Mouse (Mus musculus): Measurements from ENCODE around the gene Slc25a21. TPM values are rescaled to one million over a fixed set of nuclear protein-coding genes. Genes with fewer than 3 reads are reported as not detected.

Slc25a21 gene
- total and polyA plus RNA-seq, 2 experiments from 2014 or later = 0.54 TPM; not detected in 1

DNA sequence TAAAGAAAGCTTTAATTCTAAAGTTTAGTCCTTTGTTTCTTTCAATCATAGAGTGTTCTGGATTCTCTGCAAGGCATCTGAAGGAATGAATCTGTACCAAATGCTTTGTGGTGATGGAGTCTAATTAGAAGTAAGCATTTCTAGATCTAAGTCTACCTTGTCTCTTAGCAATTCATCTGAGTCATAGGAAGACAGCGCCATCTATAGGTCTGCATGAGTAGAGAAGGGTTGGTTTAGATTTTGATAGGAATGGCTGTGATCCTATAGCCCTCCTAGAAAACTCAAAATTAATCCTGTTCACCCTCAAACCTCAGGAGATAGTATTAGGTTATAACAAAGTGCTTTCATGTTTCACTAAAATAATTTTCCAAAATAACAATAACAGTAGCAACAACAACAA lies 11.8 kb downstream of the Slc25a21 start:
- Histone ChIP-seq H3K27me3 (ENCODE audit: insufficient read depth, low read length) (no peaks in the 10 kb centered on the region), H3K9me3 (ENCODE audit: low read length) (no peaks in the 10 kb centered on the region), H3K27ac (no peak overlapping the region), H3K4me2 (ENCODE audit: low read depth, low read length) (no peak overlapping the region), H3K36me3 (ENCODE audit: insufficient read depth, low read length) (no peaks in the 10 kb centered on the region), H3K4me3 (ENCODE audit: low read length) (no peak overlapping the region), H3K4me1 (ENCODE audit: insufficient read depth, low read length) (no peaks in the 10 kb centered on the region), H3K9ac (replicated peaks; ENCODE audit: low read length) (no peak overlapping the region)
- WGBS = 0% methylated on average over 1 of the region's 1 CpGs
- DNase-seq (ENCODE audit: low spot score) = peak; percentile 57
- ATAC-seq = no peak
- TF ChIP-seq CTCF (IDR thresholded peaks at IDR 0.05; ENCODE audit: low read depth) = peak; percentile 68

GRCm38 (mm10) chr12:57184401-57185147 lies 12.7 kb downstream of the Slc25a21 start:
- Histone ChIP-seq H3K4me3 (ENCODE audit: low read length) (no peak overlapping the region), H3K9me3 (ENCODE audit: low read length) (no peaks in the 10 kb centered on the region), H3K4me1 (ENCODE audit: insufficient read depth, low read length) (no peaks in the 10 kb centered on the region), H3K9ac (replicated peaks; ENCODE audit: low read length) (no peak overlapping the region), H3K4me2 (ENCODE audit: low read depth, low read length) (no peak overlapping the region), H3K27ac (no peak overlapping the region), H3K36me3 (ENCODE audit: insufficient read depth, low read length) (no peaks in the 10 kb centered on the region), H3K27me3 (ENCODE audit: insufficient read depth, low read length) (no peaks in the 10 kb centered on the region)
- peak; percentile 45 for TF ChIP-seq CTCF (IDR thresholded peaks at IDR 0.05; ENCODE audit: low read depth)
- DNase-seq (ENCODE audit: low spot score) (peak; percentile 45), ATAC-seq (no peak)
- 53% methylated on average over 2 of the region's 2 CpGs for WGBS

GRCm38 (mm10) chr12:57179465-57180188 lies 17.6 kb downstream of the Slc25a21 start:
- no peak overlapping the region for H3K4me3 ChIP-seq (ENCODE audit: low read length)
- no peak overlapping the region for H3K27ac ChIP-seq
- TF ChIP-seq CTCF (IDR thresholded peaks at IDR 0.05; ENCODE audit: low read depth) = no peak
- WGBS = 14% methylated on average over 5 of the region's 5 CpGs
- DNase-seq (ENCODE audit: low spot score) (peak; percentile 6), ATAC-seq (no peak)
- H3K4me1 ChIP-seq (ENCODE audit: insufficient read depth, low read length) = no peaks in the 10 kb centered on the region
- H3K27me3 ChIP-seq (ENCODE audit: insufficient read depth, low read length) = no peaks in the 10 kb centered on the region
- no peaks in the 10 kb centered on the region for H3K36me3 ChIP-seq (ENCODE audit: insufficient read depth, low read length)
- H3K9me3 ChIP-seq (ENCODE audit: low read length) = no peaks in the 10 kb centered on the region
- H3K9ac ChIP-seq (replicated peaks; ENCODE audit: low read length) = no peak overlapping the region
- no peak overlapping the region for H3K4me2 ChIP-seq (ENCODE audit: low read depth, low read length)

GRCm38 (mm10) chr12:57178818-57179217 lies 18.5 kb downstream of the Slc25a21 start:
- ATAC-seq (no peak), DNase-seq (ENCODE audit: low spot score) (no peak)
- Histone ChIP-seq H3K27ac (no peak overlapping the region), H3K9ac (replicated peaks; ENCODE audit: low read length) (no peak overlapping the region), H3K4me2 (ENCODE audit: low read depth, low read length) (no peak overlapping the region), H3K36me3 (ENCODE audit: insufficient read depth, low read length) (no peaks in the 10 kb centered on the region), H3K4me1 (ENCODE audit: insufficient read depth, low read length) (no peaks in the 10 kb centered on the region), H3K9me3 (ENCODE audit: low read length) (no peaks in the 10 kb centered on the region), H3K4me3 (ENCODE audit: low read length) (no peak overlapping the region), H3K27me3 (ENCODE audit: insufficient read depth, low read length) (no peaks in the 10 kb centered on the region)
- TF ChIP-seq CTCF (IDR thresholded peaks at IDR 0.05; ENCODE audit: low read depth) = no peak

- DNase-seq (ENCODE audit: low spot score) (no peak), ATAC-seq (no peak)
- Histone ChIP-seq H3K27ac (no peak overlapping the region), H3K4me3 (ENCODE audit: low read length) (no peak overlapping the region), H3K36me3 (ENCODE audit: insufficient read depth, low read length) (no peaks in the 10 kb centered on the region), H3K4me1 (ENCODE audit: insufficient read depth, low read length) (no peaks in the 10 kb centered on the region), H3K9me3 (ENCODE audit: low read length) (no peaks in the 10 kb centered on the region), H3K27me3 (ENCODE audit: insufficient read depth, low read length) (no peaks in the 10 kb centered on the region), H3K4me2 (ENCODE audit: low read depth, low read length) (no peak overlapping the region), H3K9ac (replicated peaks; ENCODE audit: low read length) (no peak overlapping the region)
- TF ChIP-seq CTCF (IDR thresholded peaks at IDR 0.05; ENCODE audit: low read depth) = no peak
- 75% methylated on average over 2 of the region's 2 CpGs for WGBS
Measured at GRCm38 (mm10) chr12:57163294-57163693, 34.0 kb downstream of the Slc25a21 start.

GRCm38 (mm10) chr12:57162840-57163239 lies 34.4 kb downstream of the Slc25a21 start:
- ATAC-seq = no peak
- Histone ChIP-seq H3K9ac (replicated peaks; ENCODE audit: low read length) (no peak overlapping the region), H3K4me2 (ENCODE audit: low read depth, low read length) (no peak overlapping the region), H3K4me3 (ENCODE audit: low read length) (no peak overlapping the region), H3K27me3 (ENCODE audit: insufficient read depth, low read length) (no peaks in the 10 kb centered on the region), H3K27ac (no peak overlapping the region), H3K4me1 (ENCODE audit: insufficient read depth, low read length) (no peaks in the 10 kb centered on the region), H3K9me3 (ENCODE audit: low read length) (no peaks in the 10 kb centered on the region), H3K36me3 (ENCODE audit: insufficient read depth, low read length) (no peaks in the 10 kb centered on the region)
- DNase-seq (ENCODE audit: low spot score) = no peak
- WGBS = 71% methylated on average over 3 of the region's 3 CpGs
- TF ChIP-seq CTCF (IDR thresholded peaks at IDR 0.05; ENCODE audit: low read depth) = no peak

DNA sequence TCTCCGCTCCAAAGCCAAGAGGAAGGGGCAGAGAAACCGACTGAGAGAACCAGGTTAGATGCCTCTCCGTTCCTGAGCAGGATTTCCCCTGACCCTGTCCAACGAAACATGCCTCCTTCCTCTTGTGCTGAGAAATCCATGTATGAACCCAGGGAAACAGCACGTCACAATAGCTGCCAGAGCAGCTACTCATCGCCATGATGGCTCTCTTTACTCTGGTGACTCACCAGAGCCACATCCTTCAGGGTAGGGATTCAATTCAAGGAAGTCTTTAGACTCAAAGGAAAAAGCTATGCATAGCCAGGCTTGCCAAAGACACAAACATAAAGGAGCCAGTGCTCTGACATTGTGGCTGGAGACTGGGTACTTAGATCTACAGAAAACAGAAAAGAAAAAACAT lies 37.4 kb downstream of the Slc25a21 start:
- Histone ChIP-seq H3K27ac (no peak overlapping the region), H3K4me3 (ENCODE audit: low read length) (no peak overlapping the region), H3K36me3 (ENCODE audit: insufficient read depth, low read length) (no peaks in the 10 kb centered on the region), H3K4me2 (ENCODE audit: low read depth, low read length) (no peak overlapping the region), H3K27me3 (ENCODE audit: insufficient read depth, low read length) (no peaks in the 10 kb centered on the region), H3K4me1 (ENCODE audit: insufficient read depth, low read length) (no peaks in the 10 kb centered on the region), H3K9me3 (ENCODE audit: low read length) (no peaks in the 10 kb centered on the region), H3K9ac (replicated peaks; ENCODE audit: low read length) (no peak overlapping the region)
- DNase-seq (ENCODE audit: low spot score) (no peak), ATAC-seq (no peak)
- TF ChIP-seq CTCF (IDR thresholded peaks at IDR 0.05; ENCODE audit: low read depth) = no peak
- WGBS = 86% methylated on average over 6 of the region's 6 CpGs

Measured in hindbrain, postnatal 0 days (tissue).